Mouse (Mus musculus) left cerebral cortex, adult 8-10 months (tissue): ENCODE results near the gene Retnlg. TPM values are rescaled to one million over a fixed set of nuclear protein-coding genes. Genes with fewer than 3 reads are reported as not detected.
A peak's percentile ranks its signal among the peaks of the same experiment; 100 is the strongest.
"Not testable (repeated sequence)": the region's sequence is repeated elsewhere in the genome, so short reads cannot be mapped to it uniquely, and the experiment has no call there.

Source experiments
- DNase-seq, 2 experiments: peaks; one replicate each; pipeline ENCODE4 v3.0.0; 2022; ENCODE audit warnings: low spot score in 2 of 2
- total RNA-seq, 4 experiments: library from RNA; stranded (reverse); gene quantifications; 2 replicates each; pipeline ENCODE4 v1.2.4; 2022

The Retnlg gene
- not detected for total RNA-seq

DNA sequence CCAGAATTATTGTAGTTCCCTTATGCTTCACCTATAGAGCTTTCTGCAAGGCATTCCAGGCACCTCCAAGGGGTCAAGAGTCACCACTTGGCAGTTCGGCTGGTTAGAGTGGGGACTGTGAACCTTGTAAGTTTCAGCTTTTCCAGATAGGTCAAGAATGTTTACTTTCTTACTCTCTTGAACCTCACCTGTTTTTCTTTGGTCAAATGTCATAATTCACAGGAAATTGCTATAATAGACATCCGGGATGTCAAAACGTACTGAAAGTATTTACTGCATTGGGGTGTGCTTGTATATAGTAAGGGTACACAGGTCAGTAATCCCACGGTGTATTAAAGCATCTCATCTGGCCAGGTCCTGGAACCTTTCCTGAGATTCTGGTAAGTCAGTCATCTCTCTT lies at the start of gene Retnlg:
Gene Retnlg (plus strand): TSS at position 301 of the 400 bp plus-strand sequence.
- DNase-seq: no peak

DNA sequence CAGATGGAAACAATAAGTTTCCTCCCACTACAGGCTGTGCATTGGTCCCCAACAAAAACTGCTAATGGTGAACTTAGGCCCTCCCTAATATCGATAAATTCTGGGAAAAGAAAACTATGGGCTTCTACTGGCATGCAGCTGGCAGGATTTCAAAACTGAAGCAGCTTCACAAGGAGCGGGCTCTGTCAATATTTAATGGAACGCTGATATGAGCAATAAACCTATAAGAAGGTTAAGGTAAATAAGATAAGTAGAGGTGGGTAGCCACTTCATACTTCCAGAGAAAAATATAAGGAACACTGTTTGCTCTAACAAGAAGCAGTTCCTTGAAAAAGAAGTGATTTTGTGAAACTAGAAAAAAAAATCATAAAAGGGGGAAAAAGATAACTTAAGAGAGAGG lies 45.9 kb upstream of the Retnlg start:
- DNase-seq: no peak

DNA sequence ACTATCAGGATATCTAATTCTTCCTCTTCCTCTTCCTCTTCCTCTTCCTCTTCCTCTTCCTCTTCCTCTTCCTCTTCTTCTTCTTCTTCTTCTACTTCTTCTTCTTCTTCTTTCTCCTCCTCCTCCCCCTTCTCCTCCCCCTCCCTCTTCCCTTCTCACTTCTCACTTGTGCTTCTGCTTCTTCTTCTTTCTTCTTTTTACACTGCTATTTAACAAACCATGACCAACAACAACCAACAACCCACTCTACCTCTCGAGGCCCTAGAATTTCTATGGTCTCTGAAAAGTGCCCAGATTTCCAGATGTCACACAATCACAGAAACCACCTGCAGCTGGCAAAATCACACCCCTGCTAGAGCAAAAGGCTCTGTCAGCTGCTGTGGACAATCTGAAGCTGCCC lies 44.8 kb upstream of the Retnlg start:
- DNase-seq: no peak

DNA sequence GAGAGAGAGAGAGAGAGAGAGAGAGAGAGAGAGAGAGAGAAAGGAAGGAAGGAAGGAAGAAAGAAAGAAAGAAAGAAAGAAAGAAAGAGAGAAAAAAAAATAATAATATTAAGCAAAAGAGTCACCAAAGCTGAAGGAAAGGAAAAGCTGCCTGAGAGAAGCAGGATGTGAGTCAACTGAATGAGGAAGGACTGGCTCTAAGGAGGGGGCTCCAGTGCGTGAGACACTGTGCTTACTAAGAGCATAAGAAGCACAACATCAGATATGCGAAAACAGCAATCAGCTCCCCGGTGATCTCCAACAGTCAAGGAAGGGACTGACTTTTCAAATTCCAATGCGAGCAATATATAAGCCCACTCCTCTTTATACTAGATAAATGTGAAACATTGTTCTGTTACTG lies 43.4 kb upstream of the Retnlg start:
- DNase-seq: no peak

DNA sequence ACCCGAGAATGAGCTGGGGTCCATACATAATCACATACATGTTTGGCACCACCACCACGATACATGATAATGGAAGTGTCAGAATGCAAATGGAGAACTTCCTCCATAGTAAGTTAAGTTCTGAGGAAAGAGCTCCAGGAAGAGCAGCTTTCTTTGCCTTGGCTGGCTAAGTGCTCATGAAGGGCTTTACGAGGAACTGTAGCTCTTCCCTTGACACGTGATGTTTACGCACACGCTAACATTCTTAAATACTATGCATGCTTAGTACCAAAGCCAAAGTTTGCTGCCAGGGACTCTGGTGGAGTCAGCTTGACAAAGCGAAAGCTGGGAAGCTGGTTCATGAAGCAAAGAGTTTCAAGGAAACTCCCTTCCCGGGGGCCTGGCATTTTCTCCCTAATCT lies 40.4 kb upstream of the Retnlg start:
- DNase-seq: no peak

DNA sequence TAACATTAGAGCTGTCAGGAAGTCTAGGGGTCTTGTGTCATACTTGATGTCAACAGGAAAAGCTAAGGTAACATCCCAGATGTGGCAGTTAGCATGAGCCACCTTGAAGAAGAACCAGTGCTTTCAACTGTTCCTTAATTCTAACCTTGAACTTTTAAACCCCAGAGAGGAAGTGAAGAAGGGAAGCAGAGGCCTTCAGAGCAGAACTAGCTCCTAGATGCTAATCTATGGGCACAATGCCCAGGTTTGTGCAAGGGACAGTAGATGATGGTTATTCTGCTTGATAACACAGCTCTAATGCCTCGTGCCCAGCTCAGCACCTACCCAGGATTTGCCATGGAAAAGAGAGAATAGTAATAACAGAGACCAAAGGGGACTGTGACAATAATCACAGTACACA lies 38.8 kb upstream of the Retnlg start:
- DNase-seq: not testable (repeated sequence)

DNA sequence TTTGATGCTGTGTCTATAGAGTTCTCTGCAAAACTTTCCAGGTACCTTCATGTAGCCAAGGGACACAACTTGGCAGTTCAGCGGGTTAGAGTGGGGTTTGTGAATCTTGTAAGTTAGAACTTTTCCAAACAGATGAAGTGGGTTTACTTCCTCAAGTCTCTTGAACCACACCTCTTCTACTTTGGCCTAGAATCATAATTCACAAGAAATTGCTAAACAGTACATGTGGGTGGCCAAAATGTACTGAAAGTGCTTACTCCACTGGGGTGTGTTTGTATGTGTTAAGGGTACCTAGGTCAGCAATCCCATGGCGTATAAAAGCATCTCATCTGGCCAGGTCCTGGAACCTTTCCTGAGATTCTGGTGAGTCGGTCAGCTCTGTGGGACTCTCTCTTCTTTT lies 30.2 kb upstream of the Retnlg start, which contains the start of gene Retnla:
Gene Retnla (plus strand): TSS at position 286 of the 400 bp plus-strand sequence.
- no peak for DNase-seq

DNA sequence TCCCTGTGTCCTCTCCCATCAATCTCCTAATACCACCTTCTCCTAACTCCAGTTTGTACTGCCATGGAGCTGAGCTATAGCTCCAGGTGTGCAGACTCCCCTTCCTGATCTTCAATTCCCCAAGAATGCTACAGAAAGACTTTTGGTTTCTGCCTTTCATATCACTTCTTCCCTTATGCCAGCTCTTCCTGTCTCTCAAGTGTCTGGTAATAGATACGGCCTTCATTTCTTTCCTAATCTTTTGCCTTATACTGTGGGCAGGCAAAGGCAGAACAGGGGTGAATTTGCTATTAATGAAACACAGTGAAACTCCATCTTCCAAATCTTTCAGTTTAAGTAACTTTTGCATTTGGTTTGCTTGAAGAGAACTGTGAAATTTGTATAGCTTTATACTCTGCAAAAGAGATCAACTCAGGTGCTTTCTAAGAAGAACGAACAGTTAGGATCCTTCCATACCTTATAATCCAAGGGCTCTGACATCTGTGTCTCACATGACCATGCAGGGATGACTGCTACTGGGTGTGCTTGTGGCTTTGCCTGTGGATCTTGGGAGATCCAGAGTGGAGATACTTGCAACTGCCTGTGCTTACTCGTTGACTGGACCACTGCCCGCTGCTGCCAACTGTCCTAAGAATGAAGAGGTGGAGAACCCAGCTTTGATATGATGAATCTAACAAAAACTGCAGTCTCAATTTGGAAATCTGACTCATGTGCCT lies 28.6 kb upstream of the Retnlg start:
- peak in 1 of 2 experiments; percentile 6 for DNase-seq

DNA sequence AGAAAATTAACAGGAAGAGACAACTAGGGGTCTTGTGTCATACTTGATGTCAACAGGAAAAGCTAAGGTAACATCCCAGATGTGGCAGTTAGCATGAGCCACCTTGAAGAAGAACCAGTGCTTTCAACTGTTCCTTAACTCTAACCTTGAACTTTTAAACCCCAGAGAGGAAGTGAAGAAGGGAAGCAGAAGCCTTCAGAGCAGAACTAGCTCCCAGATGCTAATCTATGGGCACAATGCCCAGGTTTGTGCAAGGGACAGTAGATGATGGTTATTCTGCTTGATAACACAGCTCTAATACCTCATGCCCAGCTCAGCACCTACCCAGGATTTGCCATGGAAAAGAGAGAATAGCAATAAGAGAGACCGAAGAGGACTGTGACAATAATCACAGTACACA lies 7.4 kb upstream of the Retnlg start:
- not testable (repeated sequence) for DNase-seq

DNA sequence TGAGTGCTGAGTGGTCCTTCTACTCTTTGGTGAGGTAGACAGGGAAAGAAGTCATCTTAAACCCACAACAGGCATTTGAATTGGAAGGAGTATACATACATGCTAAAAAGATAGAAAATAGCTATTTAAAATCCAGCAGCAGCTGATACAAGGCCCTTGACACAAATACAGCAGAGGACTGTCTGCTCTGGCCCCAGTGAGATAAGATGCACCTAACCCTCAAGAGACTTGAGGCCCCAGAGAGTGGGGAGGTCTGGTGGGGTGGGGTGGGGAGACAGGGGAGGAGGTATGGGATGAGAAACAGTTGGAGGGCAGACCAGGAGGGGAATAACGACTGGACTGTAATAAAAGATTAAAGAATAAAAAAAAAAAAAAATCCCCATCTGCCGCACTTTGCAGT lies 4.7 kb upstream of the Retnlg start:
- no peak for DNase-seq

DNA sequence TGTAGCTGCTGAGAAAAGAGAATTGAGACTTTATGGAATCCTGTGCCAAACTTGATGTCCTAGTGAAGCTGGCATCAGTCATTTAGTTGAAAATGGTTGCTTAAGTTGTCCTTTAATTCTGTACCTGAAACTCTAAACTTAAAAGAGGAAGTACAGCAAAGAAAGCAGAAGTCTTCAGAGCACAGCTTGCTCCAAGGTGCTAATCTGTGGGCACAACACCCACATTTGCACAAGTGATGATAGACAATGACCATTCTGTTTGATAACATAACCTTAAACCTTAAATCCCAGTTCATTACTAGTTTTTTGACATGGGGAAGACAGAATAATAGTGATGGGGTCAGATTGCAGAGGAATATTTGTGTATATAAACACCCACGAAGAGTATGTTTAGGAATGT lies 3.8 kb upstream of the Retnlg start:
- no peak for DNase-seq

DNA sequence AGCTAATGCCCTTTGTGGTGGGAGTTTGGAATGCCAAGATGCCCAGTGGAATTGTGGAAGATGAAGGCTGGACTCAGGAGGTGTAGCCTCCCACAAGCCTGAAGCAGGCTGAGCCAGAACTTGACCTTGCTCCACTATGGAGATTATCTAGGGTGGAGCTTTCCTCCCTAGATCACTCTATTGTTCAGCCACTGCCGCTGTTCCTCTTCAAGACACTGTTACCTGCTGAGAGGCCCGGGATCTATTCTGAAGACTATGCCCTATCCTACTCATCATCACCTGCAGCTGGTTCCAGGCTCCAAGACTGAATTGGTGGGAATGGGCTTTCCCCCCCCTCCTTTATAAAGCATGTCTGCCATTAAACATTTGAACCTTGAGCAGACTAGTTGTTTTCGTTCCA lies 2.8 kb upstream of the Retnlg start:
- no peak for DNase-seq

DNA sequence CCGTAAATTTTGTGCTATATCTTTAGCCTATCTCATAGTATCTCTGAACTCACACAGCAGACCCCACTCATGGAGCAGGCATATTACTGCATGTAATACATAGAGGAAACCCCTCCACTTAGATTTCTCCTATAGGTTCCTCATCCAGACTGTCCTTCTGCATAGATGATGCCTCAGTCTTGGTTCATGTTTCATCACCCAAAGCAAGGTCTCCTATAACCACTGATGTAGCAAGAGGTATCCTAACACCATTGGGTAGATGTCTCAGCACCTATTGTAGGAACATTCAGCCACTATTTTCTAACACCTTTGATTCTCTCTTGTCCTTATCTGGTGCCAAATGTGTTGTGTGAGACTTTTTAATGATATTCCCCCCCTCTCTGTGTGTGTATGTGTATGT lies 667 bp upstream of the Retnlg start:
- DNase-seq: no peak

DNA sequence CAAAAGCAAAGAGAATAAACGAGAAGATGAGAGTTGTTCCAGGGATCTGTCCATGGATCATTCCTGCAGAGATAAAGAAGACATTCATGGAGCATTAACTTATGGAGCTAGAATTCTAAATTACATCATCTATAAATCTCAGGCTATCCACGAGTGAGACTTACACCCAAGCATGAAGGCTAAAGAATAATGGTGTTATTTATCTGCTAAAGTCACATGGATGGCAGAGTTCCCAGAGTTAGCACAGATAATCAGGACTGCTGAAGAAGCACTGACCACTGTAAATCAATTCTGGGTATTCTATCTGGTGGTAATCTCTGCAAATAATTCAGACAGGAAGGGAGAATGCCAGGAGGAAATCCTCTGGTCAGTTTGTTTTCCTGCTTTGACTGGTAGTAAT lies 18.3 kb downstream of the Retnlg start:
- no peak for DNase-seq

DNA sequence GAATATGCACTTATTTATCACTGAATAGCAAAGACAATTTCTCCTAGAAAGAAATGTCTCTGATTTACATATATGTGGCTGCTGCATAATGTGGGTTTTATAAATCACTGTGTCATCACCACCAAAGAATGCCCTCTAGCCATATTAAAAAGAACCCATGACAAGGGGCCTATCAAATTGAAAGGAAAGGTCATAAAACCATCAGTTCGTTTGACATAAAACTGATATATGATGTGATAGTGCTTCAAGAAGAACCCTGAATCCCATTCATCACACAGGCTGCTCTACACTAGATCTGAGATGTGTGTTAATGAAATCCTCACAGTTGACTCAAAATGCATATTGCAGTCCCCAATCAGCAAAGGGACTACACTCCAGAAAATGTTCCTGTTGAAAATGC lies 27.4 kb downstream of the Retnlg start:
- no peak for DNase-seq

DNA sequence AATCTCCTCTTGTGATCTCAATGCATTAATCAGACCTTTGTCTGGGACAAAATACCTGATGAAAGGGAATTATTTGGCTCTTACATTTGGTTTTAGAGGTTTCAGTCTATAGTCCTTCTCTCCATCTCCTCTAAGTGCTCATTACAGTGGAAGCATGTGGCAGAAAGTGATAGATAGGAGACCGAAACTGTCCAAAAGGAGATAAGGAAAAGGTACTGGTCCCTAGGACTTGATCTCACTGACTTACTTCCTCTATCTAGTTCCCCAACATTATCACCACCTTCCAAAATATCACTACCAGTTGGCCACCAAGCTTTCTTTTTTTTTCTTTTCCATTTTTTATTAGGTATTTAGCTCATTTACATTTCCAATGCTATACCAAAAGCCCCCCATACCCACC lies 38.8 kb downstream of the Retnlg start:
- no peak for DNase-seq

DNA sequence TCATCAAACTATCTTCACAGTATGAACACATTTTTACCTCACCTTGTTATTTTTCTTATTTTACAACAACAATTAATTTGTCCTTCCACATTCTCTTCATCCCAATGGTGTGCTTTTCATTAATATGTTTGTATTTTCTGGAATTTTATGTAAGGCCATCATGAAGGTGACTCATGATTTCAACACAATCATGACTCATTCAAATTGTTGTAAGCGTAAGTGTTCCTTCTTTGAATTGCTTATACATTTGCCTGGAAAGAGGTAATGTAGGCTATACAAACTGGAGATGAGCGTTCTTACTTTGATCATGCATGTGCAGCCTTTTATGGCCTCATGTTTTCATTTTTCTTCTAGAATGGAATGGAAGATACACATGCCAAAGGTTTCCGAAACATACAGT lies 40.8 kb downstream of the Retnlg start:
- DNase-seq: no peak

DNA sequence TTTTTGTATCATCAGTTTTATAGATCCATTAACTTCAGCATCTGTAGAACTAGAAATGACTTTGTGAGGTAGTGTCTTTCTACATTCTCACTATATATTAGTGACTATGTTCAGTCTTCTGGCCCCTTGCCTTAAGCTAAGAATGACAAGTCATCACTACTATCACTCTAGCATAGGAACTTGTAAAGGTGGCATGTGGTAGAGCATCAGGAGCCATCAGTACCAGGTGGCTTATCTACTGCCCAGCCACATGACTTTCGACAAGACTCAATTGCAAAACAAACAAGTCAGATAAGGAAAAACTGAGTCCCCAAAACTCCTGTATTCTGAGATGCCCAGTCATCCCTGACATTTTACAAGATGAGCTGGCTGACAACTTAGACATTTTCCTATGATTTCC lies 51.3 kb downstream of the Retnlg start:
- no peak for DNase-seq

Other genes starting within 250 kb of the Retnlg start
- 1 to 10 TPM in 2 of 4 experiments, under 1 TPM in 2; 0.46 to 1.7 (median 0.80) TPM for gene Trat1, start 100.6 kb upstream of the Retnlg start, total RNA-seq
- gene Retnlb, start 55.8 kb upstream of the Retnlg start, total RNA-seq: not detected
- gene Retnla, start 30.1 kb upstream of the Retnlg start, total RNA-seq: not detected
- 10 to 100 TPM; 69.6 to 87.9 (median 78.7) TPM for gene Dzip3, start 121.5 kb downstream of the Retnlg start, total RNA-seq
- 1 to 10 TPM; 2.0 to 4.7 (median 2.5) TPM for gene Cip2a, start 121.6 kb downstream of the Retnlg start, total RNA-seq
- under 1 TPM; 0.44 to 0.77 (median 0.61) TPM for gene Myh15, start 184.9 kb downstream of the Retnlg start, total RNA-seq